Mouse (Mus musculus): ENCODE measurements around the gene Ddx43. TPM values are rescaled to one million over a fixed set of nuclear protein-coding genes. Genes with fewer than 3 reads are reported as not detected.
"Not testable (repeated sequence)": the region's sequence is repeated elsewhere in the genome, so short reads cannot be mapped to it uniquely, and the experiment has no call there.

Gene Ddx43
- polyA plus RNA-seq, 1 experiment from 2014 or later, result not detected

GRCm38 (mm10) chr9:78355611-78356010, 40.0 kb upstream of the Ddx43 start, which contains the start of gene Gsta2:
Gene Gsta2, minus strand, starts transcription at chr9:78355788.
- 90% methylated on average over 8 of the region's 8 CpGs for WGBS

GRCm38 (mm10) chr9:78358053-78358452, 37.5 kb upstream of the Ddx43 start:
- Histone ChIP-seq H3K9me3 (replicated peaks; ENCODE audit: control insufficient read depth, low read length) (no peaks in the 10 kb centered on the region), H3K36me3 (replicated peaks; ENCODE audit: control insufficient read depth, insufficient read depth, low read depth, low read length) (no peaks in the 10 kb centered on the region), H3K27ac (replicated peaks; ENCODE audit: low read depth, low read length) (no peak overlapping the region), H3K9ac (replicated peaks; ENCODE audit: low read length) (no peak overlapping the region), H3K4me3 (ENCODE audit: low read depth, low read length) (no peak overlapping the region), H3K27me3 (ENCODE audit: control insufficient read depth, insufficient read depth, low read length) (no peaks in the 10 kb centered on the region), H3K4me1 (ENCODE audit: control insufficient read depth, insufficient read depth, low read length) (no peaks in the 10 kb centered on the region), H3K4me2 (ENCODE audit: low read depth, low read length) (no peak overlapping the region)
- DNase-seq (ENCODE audit: low spot score) (peak; percentile 83), ATAC-seq (replicated peaks; ENCODE audit: insufficient number of reproducible peaks, low FRiP score, low TSS enrichment, low read depth) (no peak)
- WGBS, result 14% methylated on average over 9 of the region's 9 CpGs

More at GRCm38 (mm10) chr9:78355611-78356010, 40.0 kb upstream of the Ddx43 start, which contains the start of gene Gsta2:
- Histone ChIP-seq H3K27me3 (ENCODE audit: control insufficient read depth, insufficient read depth, low read length) (no peaks in the 10 kb centered on the region), H3K9me3 (replicated peaks; ENCODE audit: control insufficient read depth, low read length) (no peaks in the 10 kb centered on the region), H3K4me2 (ENCODE audit: low read depth, low read length) (no peak within 1 kb of the TSS), H3K9ac (replicated peaks; ENCODE audit: low read length) (no peak within 1 kb of the TSS), H3K4me3 (ENCODE audit: low read depth, low read length) (no peak within 1 kb of the TSS), H3K36me3 (replicated peaks; ENCODE audit: control insufficient read depth, insufficient read depth, low read depth, low read length) (no peaks in the 10 kb centered on the region), H3K27ac (replicated peaks; ENCODE audit: low read depth, low read length) (no peak within 1 kb of the TSS), H3K4me1 (ENCODE audit: control insufficient read depth, insufficient read depth, low read length) (no peaks in the 10 kb centered on the region)
- ATAC-seq (replicated peaks; ENCODE audit: insufficient number of reproducible peaks, low FRiP score, low TSS enrichment, low read depth), result no peak
- no peak for DNase-seq (ENCODE audit: low spot score)

- no peak for DNase-seq (ENCODE audit: low spot score)
- no peak for ATAC-seq (replicated peaks; ENCODE audit: insufficient number of reproducible peaks, low FRiP score, low TSS enrichment, low read depth)
- no peaks in the 10 kb centered on the region for H3K27me3 ChIP-seq (ENCODE audit: control insufficient read depth, insufficient read depth, low read length)
- no peaks in the 10 kb centered on the region for H3K9me3 ChIP-seq (replicated peaks; ENCODE audit: control insufficient read depth, low read length)
- no peak overlapping the region for H3K4me2 ChIP-seq (ENCODE audit: low read depth, low read length)
- H3K9ac ChIP-seq (replicated peaks; ENCODE audit: low read length), result no peak overlapping the region
- 75% methylated on average over 6 of the region's 6 CpGs for WGBS
- no peak overlapping the region for H3K27ac ChIP-seq (replicated peaks; ENCODE audit: low read depth, low read length)
- H3K4me1 ChIP-seq (ENCODE audit: control insufficient read depth, insufficient read depth, low read length), result no peaks in the 10 kb centered on the region
- no peak overlapping the region for H3K4me3 ChIP-seq (ENCODE audit: low read depth, low read length)
- no peaks in the 10 kb centered on the region for H3K36me3 ChIP-seq (replicated peaks; ENCODE audit: control insufficient read depth, insufficient read depth, low read depth, low read length)
Measured at GRCm38 (mm10) chr9:78359750-78360483, 35.7 kb upstream of the Ddx43 start.

GRCm38 (mm10) chr9:78360484-78360872, 35.1 kb upstream of the Ddx43 start:
- Histone ChIP-seq H3K9ac (replicated peaks; ENCODE audit: low read length) (no peak overlapping the region), H3K27me3 (ENCODE audit: control insufficient read depth, insufficient read depth, low read length) (no peaks in the 10 kb centered on the region), H3K9me3 (replicated peaks; ENCODE audit: control insufficient read depth, low read length) (no peaks in the 10 kb centered on the region), H3K4me1 (ENCODE audit: control insufficient read depth, insufficient read depth, low read length) (no peaks in the 10 kb centered on the region), H3K27ac (replicated peaks; ENCODE audit: low read depth, low read length) (no peak overlapping the region), H3K4me2 (ENCODE audit: low read depth, low read length) (no peak overlapping the region), H3K4me3 (ENCODE audit: low read depth, low read length) (no peak overlapping the region), H3K36me3 (replicated peaks; ENCODE audit: control insufficient read depth, insufficient read depth, low read depth, low read length) (no peaks in the 10 kb centered on the region)
- WGBS, result 42% methylated on average over 2 of the region's 2 CpGs
- DNase-seq (ENCODE audit: low spot score), result no peak
- ATAC-seq (replicated peaks; ENCODE audit: insufficient number of reproducible peaks, low FRiP score, low TSS enrichment, low read depth), result no peak

- Histone ChIP-seq H3K9ac (replicated peaks; ENCODE audit: low read length) (no peak overlapping the region), H3K4me2 (ENCODE audit: low read depth, low read length) (no peak overlapping the region), H3K4me1 (ENCODE audit: control insufficient read depth, insufficient read depth, low read length) (no peaks in the 10 kb centered on the region), H3K9me3 (replicated peaks; ENCODE audit: control insufficient read depth, low read length) (no peaks in the 10 kb centered on the region), H3K36me3 (replicated peaks; ENCODE audit: control insufficient read depth, insufficient read depth, low read depth, low read length) (no peaks in the 10 kb centered on the region), H3K27me3 (ENCODE audit: control insufficient read depth, insufficient read depth, low read length) (no peaks in the 10 kb centered on the region), H3K4me3 (ENCODE audit: low read depth, low read length) (no peak overlapping the region), H3K27ac (replicated peaks; ENCODE audit: low read depth, low read length) (no peak overlapping the region)
- ATAC-seq (replicated peaks; ENCODE audit: insufficient number of reproducible peaks, low FRiP score, low TSS enrichment, low read depth) (no peak), DNase-seq (ENCODE audit: low spot score) (no peak)
- WGBS, result 68% methylated on average over 6 of the region's 6 CpGs
Measured at GRCm38 (mm10) chr9:78363374-78363773, 32.2 kb upstream of the Ddx43 start.

- ATAC-seq (replicated peaks; ENCODE audit: insufficient number of reproducible peaks, low FRiP score, low TSS enrichment, low read depth) (no peak), DNase-seq (ENCODE audit: low spot score) (no peak)
- H3K9me3 ChIP-seq (replicated peaks; ENCODE audit: control insufficient read depth, low read length), result no peaks in the 10 kb centered on the region
- no peak overlapping the region for H3K9ac ChIP-seq (replicated peaks; ENCODE audit: low read length)
- no peaks in the 10 kb centered on the region for H3K36me3 ChIP-seq (replicated peaks; ENCODE audit: control insufficient read depth, insufficient read depth, low read depth, low read length)
- H3K4me1 ChIP-seq (ENCODE audit: control insufficient read depth, insufficient read depth, low read length), result no peaks in the 10 kb centered on the region
- H3K27me3 ChIP-seq (ENCODE audit: control insufficient read depth, insufficient read depth, low read length), result no peaks in the 10 kb centered on the region
- WGBS, result 91% methylated on average over 6 of the region's 6 CpGs
- H3K27ac ChIP-seq (replicated peaks; ENCODE audit: low read depth, low read length), result no peak overlapping the region
- no peak overlapping the region for H3K4me3 ChIP-seq (ENCODE audit: low read depth, low read length)
- H3K4me2 ChIP-seq (ENCODE audit: low read depth, low read length), result no peak overlapping the region
Measured at GRCm38 (mm10) chr9:78364701-78365100, 30.9 kb upstream of the Ddx43 start.

- WGBS, result 69% methylated on average over 13 of the region's 13 CpGs
- ATAC-seq (replicated peaks; ENCODE audit: insufficient number of reproducible peaks, low FRiP score, low TSS enrichment, low read depth) (no peak), DNase-seq (ENCODE audit: low spot score) (no peak)
- Histone ChIP-seq H3K27me3 (ENCODE audit: control insufficient read depth, insufficient read depth, low read length) (no peaks in the 10 kb centered on the region), H3K4me2 (ENCODE audit: low read depth, low read length) (no peak overlapping the region), H3K9me3 (replicated peaks; ENCODE audit: control insufficient read depth, low read length) (no peaks in the 10 kb centered on the region), H3K4me1 (ENCODE audit: control insufficient read depth, insufficient read depth, low read length) (no peaks in the 10 kb centered on the region), H3K4me3 (ENCODE audit: low read depth, low read length) (no peak overlapping the region), H3K36me3 (replicated peaks; ENCODE audit: control insufficient read depth, insufficient read depth, low read depth, low read length) (no peaks in the 10 kb centered on the region), H3K9ac (replicated peaks; ENCODE audit: low read length) (no peak overlapping the region), H3K27ac (replicated peaks; ENCODE audit: low read depth, low read length) (no peak overlapping the region)
Measured at GRCm38 (mm10) chr9:78365850-78366544, 29.6 kb upstream of the Ddx43 start.

GRCm38 (mm10) chr9:78367959-78368358, 27.6 kb upstream of the Ddx43 start, which contains the start of gene Dppa5a:
Gene Dppa5a, minus strand, starts transcription at chr9:78368177.
- not testable (repeated sequence) for H3K9me3 ChIP-seq (replicated peaks; ENCODE audit: control insufficient read depth, low read length); DNase-seq (ENCODE audit: low spot score); H3K4me1 ChIP-seq (ENCODE audit: control insufficient read depth, insufficient read depth, low read length); H3K9ac ChIP-seq (replicated peaks; ENCODE audit: low read length); H3K27me3 ChIP-seq (ENCODE audit: control insufficient read depth, insufficient read depth, low read length); H3K4me2 ChIP-seq (ENCODE audit: low read depth, low read length); ATAC-seq (replicated peaks; ENCODE audit: insufficient number of reproducible peaks, low FRiP score, low TSS enrichment, low read depth); H3K36me3 ChIP-seq (replicated peaks; ENCODE audit: control insufficient read depth, insufficient read depth, low read depth, low read length); H3K4me3 ChIP-seq (ENCODE audit: low read depth, low read length); H3K27ac ChIP-seq (replicated peaks; ENCODE audit: low read depth, low read length)
- 90% methylated on average over 16 of the region's 16 CpGs for WGBS
